Mouse (Mus musculus): ENCODE measurements around the gene Endov. TPM values are rescaled to one million over a fixed set of nuclear protein-coding genes. Genes with fewer than 3 reads are reported as not detected.
A peak's percentile ranks its signal among the peaks of the same experiment; 100 is the strongest.

Endov gene
- polyA plus RNA-seq, 1 experiment: 18.1 TPM

DNA sequence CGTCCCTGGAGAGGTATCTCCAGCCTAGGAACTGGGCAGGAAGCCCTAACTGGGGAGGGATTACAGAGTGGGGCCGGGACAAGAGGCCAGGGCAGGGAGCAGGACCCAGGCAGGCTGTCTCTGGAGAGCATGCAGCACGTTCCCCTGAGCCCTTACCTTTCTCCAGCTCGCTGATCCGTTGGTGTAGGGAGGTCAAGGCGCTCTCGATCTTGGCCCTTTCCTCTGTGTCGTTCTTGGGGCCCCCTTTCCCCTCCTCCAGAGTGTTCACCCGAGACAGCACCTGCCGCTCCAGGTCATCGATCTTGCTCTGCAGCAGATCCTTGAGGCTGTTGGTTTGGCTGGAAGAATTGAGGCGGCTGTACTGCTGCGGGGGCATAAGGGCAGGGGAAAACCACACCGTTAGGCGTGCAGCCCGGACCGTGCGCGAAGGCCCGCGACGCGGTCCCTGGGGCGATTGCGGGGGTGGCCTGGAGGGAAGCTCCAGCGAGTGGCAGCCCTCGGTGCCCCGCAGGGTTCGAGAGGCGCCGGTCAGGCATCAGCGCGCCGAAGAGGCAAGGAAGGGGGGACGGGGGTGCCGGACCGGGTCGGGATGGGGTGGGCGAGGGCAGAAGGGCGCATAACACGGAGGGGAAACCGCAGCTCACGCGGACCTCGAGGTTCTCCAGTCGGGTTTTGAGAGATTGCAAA, 55.5 kb downstream of the Endov start:
- WGBS: 1% methylated on average over 46 of the region's 46 CpGs
- Histone ChIP-seq H3K27me3 (ENCODE audit: control insufficient read depth, insufficient read depth, low read length) (peaks cover 61% of the 10 kb centered on the region), H3K4me3 (ENCODE audit: low read depth, low read length) (peak overlapping the region; percentile 62), H3K36me3 (ENCODE audit: control insufficient read depth, insufficient read depth, low read length) (no peaks in the 10 kb centered on the region), H3K27ac (ENCODE audit: insufficient read depth, low read depth, low read length) (no peak overlapping the region), H3K4me1 (ENCODE audit: control insufficient read depth, insufficient read depth, insufficient read length, low read length) (peaks cover 19% of the 10 kb centered on the region)
- TF ChIP-seq CTCF (IDR thresholded peaks at IDR 0.05; ENCODE audit: extremely low read depth, insufficient read length, insufficient replicate concordance, low read depth, low read length): no peak
- TF ChIP-seq POLR2A (IDR thresholded peaks at IDR 0.05; ENCODE audit: low read depth, low read length): no peak

- Histone ChIP-seq H3K36me3 (ENCODE audit: control insufficient read depth, insufficient read depth, low read length) (no peaks in the 10 kb centered on the region), H3K4me3 (ENCODE audit: low read depth, low read length) (peak within 1 kb of the TSS; percentile 62), H3K27me3 (ENCODE audit: control insufficient read depth, insufficient read depth, low read length) (peaks cover 61% of the 10 kb centered on the region), H3K27ac (ENCODE audit: insufficient read depth, low read depth, low read length) (no peak within 1 kb of the TSS), H3K4me1 (ENCODE audit: control insufficient read depth, insufficient read depth, insufficient read length, low read length) (peaks cover 19% of the 10 kb centered on the region)
- TF ChIP-seq POLR2A (IDR thresholded peaks at IDR 0.05; ENCODE audit: low read depth, low read length): no peak
- no peak for TF ChIP-seq CTCF (IDR thresholded peaks at IDR 0.05; ENCODE audit: extremely low read depth, insufficient read length, insufficient replicate concordance, low read depth, low read length)
- WGBS: 2% methylated on average over 90 of the region's 90 CpGs
Measured at GRCm38 (mm10) chr11:119547183-119547921, 56.2 kb downstream of the Endov start, which contains the start of gene Nptx1. TSS of gene Nptx1 (minus strand) at chr11:119547753.

GRCm38 (mm10) chr11:119547951-119548591, 56.9 kb downstream of the Endov start:
- Histone ChIP-seq H3K27ac (ENCODE audit: insufficient read depth, low read depth, low read length) (no peak overlapping the region), H3K36me3 (ENCODE audit: control insufficient read depth, insufficient read depth, low read length) (no peaks in the 10 kb centered on the region), H3K4me3 (ENCODE audit: low read depth, low read length) (peak overlapping the region; percentile 62), H3K27me3 (ENCODE audit: control insufficient read depth, insufficient read depth, low read length) (peaks cover 61% of the 10 kb centered on the region), H3K4me1 (ENCODE audit: control insufficient read depth, insufficient read depth, insufficient read length, low read length) (peaks cover 19% of the 10 kb centered on the region)
- WGBS: 1% methylated on average over 39 of the region's 39 CpGs
- TF ChIP-seq POLR2A (IDR thresholded peaks at IDR 0.05; ENCODE audit: low read depth, low read length): no peak
- TF ChIP-seq CTCF (IDR thresholded peaks at IDR 0.05; ENCODE audit: extremely low read depth, insufficient read length, insufficient replicate concordance, low read depth, low read length): no peak

DNA sequence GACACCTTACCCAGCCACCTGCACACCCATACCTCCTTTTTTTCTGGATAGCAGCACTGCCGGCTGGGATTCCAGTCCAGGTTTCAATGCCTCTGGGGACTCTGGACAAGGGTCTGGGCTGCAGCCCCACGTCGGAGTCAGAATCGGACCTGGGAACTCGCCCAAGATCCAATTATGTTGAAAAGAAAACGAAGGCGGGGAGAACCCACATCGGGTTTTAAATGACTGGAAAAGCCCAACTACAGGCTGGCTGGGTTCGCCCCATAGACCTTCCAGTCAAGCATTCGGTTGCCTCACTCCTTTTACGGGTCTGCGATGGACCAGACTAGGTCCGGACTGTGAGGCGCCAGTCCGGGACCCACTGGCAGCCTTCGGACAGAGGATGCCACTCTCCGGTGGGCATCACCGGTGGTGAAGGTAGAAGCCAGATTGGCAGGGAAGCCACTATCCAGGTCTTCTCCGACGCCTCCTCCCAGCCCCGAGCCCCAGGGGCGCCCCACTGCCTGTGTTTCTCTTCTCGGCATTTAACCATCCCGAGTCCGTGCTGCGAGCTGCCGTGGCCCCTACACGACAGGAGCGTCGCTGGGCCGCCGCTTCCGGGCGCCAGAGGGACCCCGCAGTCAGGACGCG, 57.7 kb downstream of the Endov start:
- WGBS: 2% methylated on average over 37 of the region's 37 CpGs
- Histone ChIP-seq H3K36me3 (ENCODE audit: control insufficient read depth, insufficient read depth, low read length) (no peaks in the 10 kb centered on the region), H3K4me1 (ENCODE audit: control insufficient read depth, insufficient read depth, insufficient read length, low read length) (peaks cover 19% of the 10 kb centered on the region), H3K27me3 (ENCODE audit: control insufficient read depth, insufficient read depth, low read length) (peaks cover 58% of the 10 kb centered on the region), H3K4me3 (ENCODE audit: low read depth, low read length) (peak overlapping the region; percentile 62), H3K27ac (ENCODE audit: insufficient read depth, low read depth, low read length) (no peak overlapping the region)
- TF ChIP-seq CTCF (IDR thresholded peaks at IDR 0.05; ENCODE audit: extremely low read depth, insufficient read length, insufficient replicate concordance, low read depth, low read length): no peak

GRCm38 (mm10) chr11:119549371-119549811, 58.2 kb downstream of the Endov start:
- Histone ChIP-seq H3K4me3 (ENCODE audit: low read depth, low read length) (peak overlapping the region; percentile 62), H3K36me3 (ENCODE audit: control insufficient read depth, insufficient read depth, low read length) (no peaks in the 10 kb centered on the region), H3K27me3 (ENCODE audit: control insufficient read depth, insufficient read depth, low read length) (peaks cover 53% of the 10 kb centered on the region), H3K4me1 (ENCODE audit: control insufficient read depth, insufficient read depth, insufficient read length, low read length) (peaks cover 19% of the 10 kb centered on the region), H3K27ac (ENCODE audit: insufficient read depth, low read depth, low read length) (no peak overlapping the region)
- WGBS: 2% methylated on average over 43 of the region's 43 CpGs
- no peak for TF ChIP-seq CTCF (IDR thresholded peaks at IDR 0.05; ENCODE audit: extremely low read depth, insufficient read length, insufficient replicate concordance, low read depth, low read length)
- no peak for TF ChIP-seq POLR2A (IDR thresholded peaks at IDR 0.05; ENCODE audit: low read depth, low read length)

DNA sequence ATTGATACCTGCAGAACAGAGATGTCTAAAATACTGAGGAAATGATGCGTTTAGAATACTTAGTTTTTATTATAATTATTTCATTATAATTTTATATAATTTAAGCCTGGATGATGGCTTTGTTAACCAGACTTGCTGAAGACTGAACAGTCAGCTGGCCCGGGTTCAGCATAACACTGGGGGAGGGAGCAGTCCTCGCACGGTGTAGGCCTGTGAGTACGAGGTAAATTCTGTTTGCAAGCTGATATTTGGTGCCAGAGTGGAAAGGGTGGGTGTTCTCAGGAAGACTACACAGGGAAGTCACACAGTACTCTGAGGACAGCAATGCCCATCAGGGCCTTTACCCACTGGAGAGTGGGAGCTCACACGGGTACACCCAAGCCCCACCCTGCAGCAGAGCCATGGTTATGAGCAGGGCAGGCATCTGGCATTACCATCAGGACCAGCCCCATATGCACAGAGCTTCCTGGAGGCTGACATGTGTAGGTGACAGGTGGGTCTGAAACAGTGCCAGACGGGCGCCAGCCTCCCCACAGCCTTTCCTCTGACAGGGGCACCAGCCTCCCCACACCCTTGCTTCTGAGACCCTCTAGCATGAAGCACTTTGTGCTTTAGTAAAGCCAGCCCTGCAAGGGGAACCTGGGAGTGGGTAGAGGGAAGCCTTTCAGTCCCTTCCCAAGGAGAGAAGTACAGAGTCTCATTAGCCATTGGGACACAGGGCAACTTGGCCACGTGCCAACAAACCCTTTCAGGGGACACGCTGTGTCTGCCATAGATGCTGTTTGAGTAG, 59.6 kb downstream of the Endov start:
- no peak overlapping the region for H3K4me3 ChIP-seq (ENCODE audit: low read depth, low read length)
- 54% methylated on average over 10 of the region's 10 CpGs for WGBS
- TF ChIP-seq POLR2A (IDR thresholded peaks at IDR 0.05; ENCODE audit: low read depth, low read length): no peak
- TF ChIP-seq CTCF (IDR thresholded peaks at IDR 0.05; ENCODE audit: extremely low read depth, insufficient read length, insufficient replicate concordance, low read depth, low read length): no peak
- peaks cover 40% of the 10 kb centered on the region for H3K27me3 ChIP-seq (ENCODE audit: control insufficient read depth, insufficient read depth, low read length)
- peaks cover 19% of the 10 kb centered on the region for H3K4me1 ChIP-seq (ENCODE audit: control insufficient read depth, insufficient read depth, insufficient read length, low read length)
- no peaks in the 10 kb centered on the region for H3K36me3 ChIP-seq (ENCODE audit: control insufficient read depth, insufficient read depth, low read length)
- H3K27ac ChIP-seq (ENCODE audit: insufficient read depth, low read depth, low read length): no peak overlapping the region
